Mouse (Mus musculus) lung, postnatal 0 days (tissue): ENCODE results near the gene Thop1. TPM values are rescaled to one million over a fixed set of nuclear protein-coding genes. Genes with fewer than 3 reads are reported as not detected.

Experiments
- ATAC-seq: fragments of 200-750 bp; cut with Nextera tagmentation; 2 replicates; pipeline ENCODE4 v1.8.0; 2017; ENCODE audit warnings: moderate library complexity
- DNase-seq: peaks from one replicate; pipeline ENCODE4 v3.0.0-alpha.2; 2016; ENCODE audit warnings: low spot score
- H3K27ac ChIP-seq: fragments of 300-500 bp; sonication (generic); 2 replicates; pipeline ENCODE4 v1.5.1; 2014; ENCODE audit warnings: antibody characterized with exemption, mild to moderate bottlenecking, low read length, mixed read lengths
- H3K27me3 ChIP-seq: fragments of 300-500 bp; sonication (generic); replicated peaks from 2 replicates; pipeline ENCODE4 v1.6.1; 2014; ENCODE audit warnings: low read length, mixed read lengths; ENCODE audit not compliant: insufficient read depth
- H3K36me3 ChIP-seq: fragments of 300-500 bp; sonication (generic); 2 replicates; pipeline ENCODE4 v1.6.1; 2014; ENCODE audit warnings: low read length, mixed read lengths; ENCODE audit not compliant: insufficient read depth
- H3K4me1 ChIP-seq: fragments of 300-500 bp; sonication (generic); 2 replicates; pipeline ENCODE4 v1.6.1; 2014; ENCODE audit warnings: antibody characterized with exemption, low read depth, low read length, mixed read lengths; ENCODE audit not compliant: insufficient read depth
- H3K4me2 ChIP-seq: fragments of 300-500 bp; sonication (generic); replicated peaks from 2 replicates; pipeline ENCODE4 v1.6.1; 2014; ENCODE audit warnings: low read depth, mild to moderate bottlenecking, low read length, moderate library complexity, mixed read lengths
- H3K4me3 ChIP-seq: fragments of 300-500 bp; sonication (generic); 2 replicates; pipeline ENCODE4 v1.5.1; 2014; ENCODE audit warnings: low read depth, low read length
- H3K9ac ChIP-seq: fragments of 300-500 bp; sonication (generic); replicated peaks from 2 replicates; pipeline ENCODE4 v1.6.1; 2014; ENCODE audit warnings: low read depth, mild to moderate bottlenecking
- H3K9me3 ChIP-seq: fragments of 300-500 bp; sonication (generic); 2 replicates; pipeline ENCODE4 v1.6.1; 2016; ENCODE audit warnings: low read length, mixed read lengths
- CTCF ChIP-seq: IDR thresholded peaks from 2 replicates; pipeline ENCODE4 v1.5.1; 2016; ENCODE audit warnings: antibody characterized with exemption, mild to moderate bottlenecking
- EP300 ChIP-seq: IDR thresholded peaks from 2 replicates; pipeline ENCODE4 v1.6.1; 2016; ENCODE audit warnings: antibody characterized with exemption, mild to moderate bottlenecking, control low read depth
- WGBS: fragments of 180-500 bp; shearing (Covaris S2); extraction: QIAGEN DNeasy Blood & Tissue Kit; methylation state at CpG from one replicate; pipeline ENCODE4 v1.1.7; 2014; 5-methylcytosine and 5-hydroxymethylcytosine counted together
- microRNA-seq: library from miRNA; unstranded; fragments of <30 nt; microRNA quantifications from one replicate; pipeline ENCODE4, GENCODE M21; 2016
- polyA plus RNA-seq: library from polyadenylated mRNA; unstranded; fragments of >200 nt; fragmentation: Nextera tagmentation; extraction: Ambion mirVana; gene quantifications from 2 replicates; pipeline ENCODE4 v1.2.1, GENCODE M21; 2015

The Thop1 gene
- polyA plus RNA-seq, 1 experiment from 2014 or later: 14.0 TPM

- no peaks in the 10 kb centered on the region for H3K27me3 ChIP-seq
- no peaks in the 10 kb centered on the region for H3K9me3 ChIP-seq
- DNase-seq (no peak), ATAC-seq (no peak)
- H3K9ac ChIP-seq: no peak overlapping the region
- no peak overlapping the region for H3K4me3 ChIP-seq
- peaks cover 42% of the 10 kb centered on the region for H3K36me3 ChIP-seq
- no peak overlapping the region for H3K4me2 ChIP-seq
- H3K27ac ChIP-seq: no peak overlapping the region
- H3K4me1 ChIP-seq: no peaks in the 10 kb centered on the region
- TF ChIP-seq CTCF (no peak), EP300 (no peak)
- 81% methylated on average over 7 of the region's 7 CpGs for WGBS
These were observed 50.8 kb downstream of the Thop1 start for GRCm38 (mm10) chr10:81120650-81121049.

GRCm38 (mm10) chr10:81122889-81123288 is 53.1 kb downstream of the Thop1 start:
- Histone ChIP-seq H3K36me3 (peaks cover 30% of the 10 kb centered on the region), H3K4me3 (no peak overlapping the region), H3K4me2 (no peak overlapping the region), H3K9me3 (no peaks in the 10 kb centered on the region), H3K27me3 (no peaks in the 10 kb centered on the region), H3K4me1 (peaks cover 6% of the 10 kb centered on the region; the same call in 1 of the 2 replicates), H3K9ac (no peak overlapping the region), H3K27ac (no peak overlapping the region)
- ATAC-seq (no peak), DNase-seq (no peak)
- TF ChIP-seq CTCF (no peak), EP300 (no peak)
- 70% methylated on average over 2 of the region's 2 CpGs for WGBS

DNA sequence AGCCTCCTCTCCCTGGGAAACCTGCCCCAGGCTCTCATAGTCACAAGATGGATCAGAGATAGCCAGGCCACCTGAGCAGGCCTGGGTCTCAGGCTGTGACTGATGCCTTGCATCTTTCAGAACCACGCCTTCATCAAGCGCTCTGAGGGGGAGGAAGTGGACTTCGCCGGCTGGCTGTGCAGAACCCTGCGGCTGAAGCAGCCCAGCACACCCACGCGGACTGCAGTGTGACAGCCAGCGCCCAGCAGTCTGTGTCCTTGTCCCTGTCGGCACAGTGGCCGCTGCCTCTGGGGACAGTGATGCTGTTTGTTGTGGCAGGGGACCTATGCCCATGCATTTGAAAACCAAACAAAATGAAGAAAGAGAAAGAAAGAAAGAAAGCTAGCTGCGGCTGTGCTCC is 53.7 kb downstream of the Thop1 start:
- Histone ChIP-seq H3K4me1 (peaks cover 8% of the 10 kb centered on the region; the same call in 1 of the 2 replicates), H3K27ac (no peak overlapping the region), H3K9me3 (no peaks in the 10 kb centered on the region), H3K27me3 (no peaks in the 10 kb centered on the region), H3K9ac (no peak overlapping the region), H3K4me2 (no peak overlapping the region), H3K36me3 (peaks cover 27% of the 10 kb centered on the region), H3K4me3 (no peak overlapping the region)
- no peak for DNase-seq
- ATAC-seq: no peak
- no peak for TF ChIP-seq EP300
- no peak for TF ChIP-seq CTCF
- WGBS: 76% methylated on average over 11 of the region's 11 CpGs

Small RNAs within 50 kb of the gene (microRNA-seq; reads per million reads assigned to microRNA genes)
- gene Mir5615-1 (not detected), gene Mir5615-2 (not detected)

Other genes starting within 250 kb of the Thop1 start
- gene Oaz1, start 243.4 kb upstream of the Thop1 start, polyA plus RNA-seq: 1,344 and 1,416 TPM in 2 replicates
- gene Lingo3, start 226.0 kb upstream of the Thop1 start, polyA plus RNA-seq: not detected in 2 replicates
- gene Lsm7, start 214.8 kb upstream of the Thop1 start, polyA plus RNA-seq: 129 and 138 TPM in 2 replicates
- 26.5 and 26.8 TPM in 2 replicates for gene Sppl2b, start 214.8 kb upstream of the Thop1 start, polyA plus RNA-seq
- gene Tmprss9, start 198.2 kb upstream of the Thop1 start, polyA plus RNA-seq: 0.04 TPM in 1 of 2 replicates, not detected in the other
- gene Timm13, start 169.1 kb upstream of the Thop1 start, polyA plus RNA-seq: 211 and 233 TPM in 2 replicates
- gene Lmnb2, start 151.8 kb upstream of the Thop1 start, polyA plus RNA-seq: 6.9 and 7.3 TPM in 2 replicates
- 131 and 145 TPM in 2 replicates for gene Gadd45b, start 140.0 kb upstream of the Thop1 start, polyA plus RNA-seq
- 1.0 and 1.4 TPM in 2 replicates for gene Gng7, start 55.1 kb upstream of the Thop1 start, polyA plus RNA-seq
- gene Diras1, start 44.4 kb upstream of the Thop1 start, polyA plus RNA-seq: not detected in 2 replicates
- gene Slc39a3, start 32.6 kb upstream of the Thop1 start, polyA plus RNA-seq: 15.4 and 16.0 TPM in 2 replicates
- gene Sgta, start 9.9 kb upstream of the Thop1 start, polyA plus RNA-seq: 102 and 103 TPM in 2 replicates
- 0.40 and 0.57 TPM in 2 replicates for gene Creb3l3, start 28.8 kb downstream of the Thop1 start, polyA plus RNA-seq
- 118 and 121 TPM in 2 replicates for gene Map2k2, start 35.9 kb downstream of the Thop1 start, polyA plus RNA-seq
- 58.2 and 62.0 TPM in 2 replicates for gene Zbtb7a, start 65.2 kb downstream of the Thop1 start, polyA plus RNA-seq
- gene Pias4, start 97.9 kb downstream of the Thop1 start, polyA plus RNA-seq: 27.9 TPM in 2 replicates
- 509 and 537 TPM in 2 replicates for gene Eef2, start 106.6 kb downstream of the Thop1 start, polyA plus RNA-seq
- 48.9 and 50.2 TPM in 2 replicates for gene Dapk3, start 113.0 kb downstream of the Thop1 start, polyA plus RNA-seq
- 0.16 and 0.25 TPM in 2 replicates for gene 4930442H23Rik, start 113.8 kb downstream of the Thop1 start, polyA plus RNA-seq
- gene Nmrk2, start 132.0 kb downstream of the Thop1 start, polyA plus RNA-seq: 0.80 and 0.92 TPM in 2 replicates
- gene Atcay, start 160.8 kb downstream of the Thop1 start, polyA plus RNA-seq: not detected in 2 replicates
- 2.3 and 2.4 TPM in 2 replicates for gene Zfr2, start 163.1 kb downstream of the Thop1 start, polyA plus RNA-seq
- 1.5 and 1.6 TPM in 2 replicates for gene Matk, start 182.9 kb downstream of the Thop1 start, polyA plus RNA-seq
- 132 and 162 TPM in 2 replicates for gene Mrpl54, start 196.9 kb downstream of the Thop1 start, polyA plus RNA-seq
- 47.9 and 49.4 TPM in 2 replicates for gene Apba3, start 196.9 kb downstream of the Thop1 start, polyA plus RNA-seq
- 24.1 and 30.8 TPM in 2 replicates for gene Tjp3, start 221.5 kb downstream of the Thop1 start, polyA plus RNA-seq
- gene Pip5k1c, start 222.9 kb downstream of the Thop1 start, polyA plus RNA-seq: 31.2 and 32.4 TPM in 2 replicates